Mouse (Mus musculus) lung, adult 2 months (tissue): ENCODE data around the gene Gm20388. TPM values are rescaled to one million over a fixed set of nuclear protein-coding genes. Genes with fewer than 3 reads are reported as not detected.

Experiments used
- DNase-seq: peaks from one replicate; pipeline ENCODE4 v3.0.0; 2022
- H3K4me1 ChIP-seq: fragments of 200-500 bp; 2 replicates; pipeline ENCODE4 v1.6.1; 2011; ENCODE audit warnings: low read length; ENCODE audit not compliant: control insufficient read depth, insufficient read depth
- H3K4me3 ChIP-seq: fragments of 200-500 bp; replicated peaks from 2 replicates; pipeline ENCODE3; 2011; ENCODE audit warnings: low read depth, mild to moderate bottlenecking, control low read depth, low read length; ENCODE audit errors: extremely low read depth
- CTCF ChIP-seq: fragments of 200-500 bp; IDR thresholded peaks from 2 replicates; pipeline ENCODE4 v1.5.1; 2011; ENCODE audit warnings: mild to moderate bottlenecking, low read length, control low read depth; ENCODE audit not compliant: insufficient read depth
- POLR2A ChIP-seq: fragments of 200-500 bp; IDR thresholded peaks from 2 replicates; pipeline ENCODE4 v1.6.1; 2011; ENCODE audit warnings: low read depth, mild to moderate bottlenecking, control low read depth, low read length, borderline replicate concordance; ENCODE audit errors: extremely low read depth
- WGBS: fragments of 180-500 bp; shearing (Covaris S2); methylation state at CpG from one replicate; pipeline ENCODE4 v1.1.7; 2018; 5-methylcytosine and 5-hydroxymethylcytosine counted together
- polyA plus RNA-seq: library from polyadenylated mRNA; depleted of rRNA; stranded (reverse); fragments of >200 nt; gene quantifications from 2 replicates; pipeline ENCODE4 v1.2.3, GENCODE M21; 2012

Gm20388 gene
- polyA plus RNA-seq, 1 experiment = 67.8 TPM

- TF ChIP-seq CTCF (no peak), POLR2A (no peak)
- Histone ChIP-seq H3K4me3 (no peak overlapping the region), H3K4me1 (peaks cover 22% of the 10 kb centered on the region)
- 46% methylated on average over 9 of the region's 9 CpGs for WGBS
- peak; percentile 68 for DNase-seq
Measured at GRCm38 (mm10) chr8:122642071-122642470, 2731.4 kb downstream of the Gm20388 start.

- WGBS = 78% methylated on average over 6 of the region's 6 CpGs
Measured at GRCm38 (mm10) chr8:122644175-122644954, 2733.7 kb downstream of the Gm20388 start.

GRCm38 (mm10) chr8:122646337-122646736, 2735.7 kb downstream of the Gm20388 start:
- H3K4me3 ChIP-seq = no peak overlapping the region
- 87% methylated on average over 16 of the region's 16 CpGs for WGBS
- no peak for DNase-seq
- TF ChIP-seq CTCF (no peak), POLR2A (no peak)
- peaks cover 6% of the 10 kb centered on the region for H3K4me1 ChIP-seq

More at GRCm38 (mm10) chr8:122644175-122644954, 2733.7 kb downstream of the Gm20388 start:
- DNase-seq = no peak
- TF ChIP-seq CTCF (no peak), POLR2A (no peak)
- Histone ChIP-seq H3K4me3 (no peak overlapping the region), H3K4me1 (peaks cover 18% of the 10 kb centered on the region)

GRCm38 (mm10) chr8:122648192-122648970, 2737.7 kb downstream of the Gm20388 start:
- TF ChIP-seq CTCF (no peak), POLR2A (no peak)
- no peaks in the 10 kb centered on the region; the same call in 1 of the 2 replicates for H3K4me1 ChIP-seq
- 74% methylated on average over 15 of the region's 15 CpGs for WGBS

GRCm38 (mm10) chr8:122651326-122651921, 2740.8 kb downstream of the Gm20388 start:
- no peak overlapping the region for H3K4me3 ChIP-seq
- peaks cover 22% of the 10 kb centered on the region for H3K4me1 ChIP-seq
- no peak for DNase-seq
- TF ChIP-seq CTCF = no peak
- WGBS = 65% methylated on average over 16 of the region's 16 CpGs

More at GRCm38 (mm10) chr8:122648192-122648970, 2737.7 kb downstream of the Gm20388 start:
- H3K4me3 ChIP-seq = no peak overlapping the region
- DNase-seq = no peak

- Histone ChIP-seq H3K4me3 (no peak overlapping the region), H3K4me1 (peaks cover 30% of the 10 kb centered on the region)
- WGBS = 50% methylated on average over 6 of the region's 6 CpGs
- no peak for TF ChIP-seq POLR2A
- no peak for TF ChIP-seq CTCF
- DNase-seq = no peak
Measured at GRCm38 (mm10) chr8:122652643-122653042, 2742.0 kb downstream of the Gm20388 start.

DNA sequence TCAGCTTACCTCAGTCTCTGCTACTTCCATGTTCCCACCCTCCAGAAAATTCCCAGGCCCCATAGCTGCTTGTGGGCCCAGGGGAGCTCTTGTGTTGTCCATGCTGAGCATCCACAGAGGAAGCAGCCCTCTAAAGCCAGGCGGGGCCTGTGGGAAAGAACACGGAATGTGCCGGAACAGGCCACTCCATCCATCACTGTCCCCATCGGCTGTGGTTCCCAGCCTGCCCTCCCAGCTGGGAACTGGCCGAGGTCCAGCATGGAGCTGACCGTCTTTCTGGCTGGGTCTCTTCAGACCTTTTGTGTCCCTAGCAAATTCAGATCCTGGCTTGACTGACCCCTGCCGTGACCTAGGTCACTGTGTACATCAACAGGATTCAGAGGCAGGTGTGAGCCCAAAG, 2744.1 kb downstream of the Gm20388 start:
- TF ChIP-seq CTCF (no peak), POLR2A (no peak)
- H3K4me3 ChIP-seq = no peak overlapping the region
- H3K4me1 ChIP-seq = peaks cover 32% of the 10 kb centered on the region
- peak; percentile 63 for DNase-seq
- WGBS = 21% methylated on average over 7 of the region's 7 CpGs

- 38% methylated on average over 13 of the region's 13 CpGs for WGBS
- H3K4me3 ChIP-seq = no peak overlapping the region
- H3K4me1 ChIP-seq = peaks cover 38% of the 10 kb centered on the region
- peak; percentile 83 for DNase-seq
- no peak for TF ChIP-seq CTCF
- TF ChIP-seq POLR2A = no peak
Measured at GRCm38 (mm10) chr8:122656056-122656999, 2745.7 kb downstream of the Gm20388 start.

DNA sequence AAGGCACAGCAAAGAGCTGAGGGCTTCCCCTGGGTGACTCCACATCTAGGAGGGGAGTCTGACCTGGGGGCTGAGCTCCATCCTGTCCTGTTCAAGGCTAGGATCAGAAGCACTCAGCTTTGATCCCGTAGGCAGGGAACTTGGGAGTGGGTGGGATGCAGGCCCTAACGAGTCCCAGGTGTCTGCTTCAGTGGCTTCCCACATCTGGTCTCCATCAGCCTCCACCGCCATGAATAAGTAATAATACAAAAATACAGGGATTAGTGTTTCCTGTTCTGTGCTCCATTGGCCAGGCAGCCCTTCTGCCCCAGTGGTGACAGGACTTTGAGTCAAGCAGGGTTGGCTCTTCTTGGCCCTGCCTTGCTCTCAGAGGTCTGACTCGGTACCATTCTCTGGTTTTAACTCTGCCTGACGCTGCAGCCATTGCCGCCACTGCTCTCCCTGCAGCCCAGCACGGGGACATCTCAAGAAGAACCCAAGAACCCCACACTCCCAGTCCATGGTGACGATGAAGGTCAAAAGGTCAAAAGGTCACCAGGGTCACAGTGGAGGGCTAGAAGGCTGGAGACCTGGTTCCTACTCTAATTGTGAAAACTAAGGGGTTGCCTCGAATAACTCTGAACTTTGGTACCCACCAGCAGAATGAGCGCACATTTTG, 2747.6 kb downstream of the Gm20388 start:
- 72% methylated on average over 10 of the region's 10 CpGs for WGBS
- no peak for DNase-seq
- H3K4me1 ChIP-seq = peaks cover 56% of the 10 kb centered on the region
- TF ChIP-seq CTCF = no peak
- no peak overlapping the region for H3K4me3 ChIP-seq
